24 mouse cellular contexts compared by ENCODE assay signal in genomic region chr3:152776363-152776762, GRCm38 (mm10).
DNase-seq lines count a peak whose midpoint lies in the region; ATAC-seq and TF ChIP-seq lines count a peak whose summit lies in the region.
"Had no signal": no experiment of that assay in that cellular context is flagged by ENCODE, and none has a peak within 500 bp of the region (broad histone marks: within the 10 kb centered on the region; RNA-seq: fewer than 3 reads in every experiment).

No protein-coding gene starts in this region.

- TF ChIP-seq CTCF in kidney, postnatal 0 days (IDR thresholded peaks at IDR 0.05; ENCODE audit: low read depth): no peak
- TF ChIP-seq CTCF in liver, postnatal 0 days (IDR thresholded peaks at IDR 0.05; ENCODE audit: low read depth): no peak

- 85% methylated on average over 6 of the region's 6 CpGs for WGBS in kidney, postnatal 0 days
- 71% methylated on average over 6 of the region's 6 CpGs for WGBS in liver, postnatal 0 days (ENCODE audit: insufficient replicate concordance)
- WGBS in liver, embryonic 11.5 days: 81% methylated on average over 6 of the region's 6 CpGs

- H3K36me3 ChIP-seq in kidney, postnatal 0 days (ENCODE audit: insufficient read depth, low read length): no peaks in the 10 kb centered on the region
- no peaks in the 10 kb centered on the region for H3K36me3 ChIP-seq in liver, postnatal 0 days (replicated peaks; ENCODE audit: insufficient read depth, low read length)
- H3K36me3 ChIP-seq in liver, embryonic 11.5 days (ENCODE audit: control insufficient read depth, insufficient read depth, low read length): no peaks in the 10 kb centered on the region
- H3K36me3 ChIP-seq: embryonic facial prominence, embryonic 12.5 days; embryonic facial prominence, embryonic 15.5 days; hindbrain, embryonic 10.5 days had no signal

- no peak overlapping the region for H3K4me3 ChIP-seq in kidney, postnatal 0 days (replicated peaks; ENCODE audit: low read depth, low read length)
- no peak overlapping the region for H3K4me3 ChIP-seq in liver, postnatal 0 days (ENCODE audit: low read depth, low read length)
- no peak overlapping the region for H3K4me3 ChIP-seq in liver, embryonic 11.5 days (ENCODE audit: low read depth, low read length)
- H3K4me3 ChIP-seq: embryonic facial prominence, embryonic 12.5 days; embryonic facial prominence, embryonic 15.5 days; forebrain, embryonic 13.5 days; hindbrain, embryonic 10.5 days; hindbrain, embryonic 13.5 days had no signal

- no peaks in the 10 kb centered on the region for H3K4me1 ChIP-seq in kidney, postnatal 0 days (replicated peaks; ENCODE audit: insufficient read depth, low read length)
- H3K4me1 ChIP-seq in liver, postnatal 0 days (ENCODE audit: insufficient read depth): no peaks in the 10 kb centered on the region
- H3K4me1 ChIP-seq in liver, embryonic 11.5 days (replicated peaks; ENCODE audit: control insufficient read depth, insufficient read depth, low read length): no peaks in the 10 kb centered on the region; the same call in 1 of the 2 replicates
- H3K4me1 ChIP-seq: embryonic facial prominence, embryonic 12.5 days; embryonic facial prominence, embryonic 15.5 days; forebrain, embryonic 13.5 days; hindbrain, embryonic 10.5 days had no signal

- H3K9ac ChIP-seq in kidney, postnatal 0 days (ENCODE audit: low read depth, low read length): no peak overlapping the region
- H3K9ac ChIP-seq in liver, postnatal 0 days (replicated peaks): no peak overlapping the region
- no peak overlapping the region for H3K9ac ChIP-seq in liver, embryonic 11.5 days (ENCODE audit: low read depth, low read length)
- H3K9ac ChIP-seq: embryonic facial prominence, embryonic 12.5 days; embryonic facial prominence, embryonic 15.5 days; forebrain, embryonic 13.5 days; hindbrain, embryonic 13.5 days had no signal

- ATAC-seq in kidney, postnatal 0 days (replicated peaks; ENCODE audit: low FRiP score, low read depth): peak; percentile 68
- ATAC-seq in liver, postnatal 0 days: peak; percentile 65
- ATAC-seq in liver, embryonic 11.5 days (replicated peaks; ENCODE audit: low FRiP score): no peak
- ATAC-seq: CD4-positive, CD25-positive, alpha-beta regulatory T cell, adult 4 months; forebrain, embryonic 13.5 days; forebrain, embryonic 16.5 days; hindbrain, embryonic 16.5 days had no signal

- TF ChIP-seq EP300 in liver, postnatal 0 days (IDR thresholded peaks at IDR 0.05; ENCODE audit: low read depth): no peak

- H3K4me2 ChIP-seq in kidney, postnatal 0 days (ENCODE audit: low read length): no peak overlapping the region
- no peak overlapping the region for H3K4me2 ChIP-seq in liver, postnatal 0 days (ENCODE audit: low read depth, low read length)
- H3K4me2 ChIP-seq in liver, embryonic 11.5 days: no peak overlapping the region
- H3K4me2 ChIP-seq: embryonic facial prominence, embryonic 12.5 days; embryonic facial prominence, embryonic 15.5 days; forebrain, embryonic 13.5 days; heart, embryonic 11.5 days; hindbrain, embryonic 13.5 days had no signal

- H3K27me3 ChIP-seq in kidney, postnatal 0 days (ENCODE audit: insufficient read depth, low read length): no peaks in the 10 kb centered on the region
- no peaks in the 10 kb centered on the region for H3K27me3 ChIP-seq in liver, postnatal 0 days (ENCODE audit: insufficient read depth, low read length)
- H3K27me3 ChIP-seq in liver, embryonic 11.5 days (replicated peaks; ENCODE audit: control insufficient read depth, insufficient read depth, low read length): no peaks in the 10 kb centered on the region
- H3K27me3 ChIP-seq: embryonic facial prominence, embryonic 12.5 days; embryonic facial prominence, embryonic 15.5 days; forebrain, embryonic 13.5 days; hindbrain, embryonic 13.5 days had no signal

- DNase-seq in kidney, adult 11 months: peak; percentile 30
- DNase-seq in kidney, postnatal 4 days: no peak
- DNase-seq in kidney, postnatal 0 days (ENCODE audit: low spot score): no peak
- no peak for DNase-seq in kidney, postnatal 10 days
- DNase-seq in liver, postnatal 0 days: no peak
- DNase-seq in liver, embryonic 11.5 days (ENCODE audit: low spot score): no peak
- DNase-seq: adrenal gland, adult 2 months; adrenal gland, postnatal 14 days; cerebellum, adult 11 months; cerebellum, adult 2 months; cerebellum, adult 9-11 months; cerebellum, postnatal 25 days; gastrocnemius, postnatal 10 days; gastrocnemius, postnatal 36 days; heart, postnatal 36 days had no signal

- H3K9me3 ChIP-seq in kidney, postnatal 0 days (replicated peaks; ENCODE audit: low read length): no peaks in the 10 kb centered on the region
- no peaks in the 10 kb centered on the region for H3K9me3 ChIP-seq in liver, postnatal 0 days (ENCODE audit: low read length)
- H3K9me3 ChIP-seq in liver, embryonic 11.5 days (ENCODE audit: control insufficient read depth, low read length): no peaks in the 10 kb centered on the region
- H3K9me3 ChIP-seq: embryonic facial prominence, embryonic 12.5 days; embryonic facial prominence, embryonic 15.5 days; forebrain, embryonic 13.5 days; hindbrain, embryonic 10.5 days; hindbrain, embryonic 13.5 days had no signal

- H3K27ac ChIP-seq in kidney, postnatal 0 days: no peak overlapping the region
- no peak overlapping the region for H3K27ac ChIP-seq in liver, postnatal 0 days (ENCODE audit: low read depth)
- no peak overlapping the region for H3K27ac ChIP-seq in liver, embryonic 11.5 days (ENCODE audit: low read depth, low read length)
- H3K27ac ChIP-seq: embryonic facial prominence, embryonic 12.5 days; embryonic facial prominence, embryonic 15.5 days; forebrain, embryonic 13.5 days; hindbrain, embryonic 10.5 days; hindbrain, embryonic 13.5 days had no signal
